Mouse (Mus musculus): ENCODE results near the gene Folh1.
"Not testable (repeated sequence)": the region's sequence is repeated elsewhere in the genome, so short reads cannot be mapped to it uniquely, and the experiment has no call there.

Folh1 gene

GRCm38 (mm10) chr7:86775617-86776325 is at the start of gene Folh1:
Gene Folh1, minus strand, starts transcription at chr7:86775943.
- in situ Hi-C loops (cut with MboI; ENCODE audit: low sequenced_read_pairs): no loop called here

GRCm38 (mm10) chr7:86816466-86816865 is 40.7 kb upstream of the Folh1 start:
- in situ Hi-C loops (cut with MboI; ENCODE audit: low sequenced_read_pairs): no loop called here

- in situ Hi-C loops (cut with MboI; ENCODE audit: low sequenced_read_pairs): not testable (repeated sequence)
These were observed 40.0 kb upstream of the Folh1 start for GRCm38 (mm10) chr7:86815716-86816115.

GRCm38 (mm10) chr7:86815241-86815640 is 39.5 kb upstream of the Folh1 start:
- in situ Hi-C loops (cut with MboI; ENCODE audit: low sequenced_read_pairs): not testable (repeated sequence)

GRCm38 (mm10) chr7:86794727-86795126 is 19.0 kb upstream of the Folh1 start, which contains the start of gene Vmn2r77:
Gene Vmn2r77, plus strand, starts transcription at chr7:86795027.
- in situ Hi-C loops (cut with MboI; ENCODE audit: low sequenced_read_pairs): no loop called here

- in situ Hi-C loops (cut with MboI; ENCODE audit: low sequenced_read_pairs): no loop called here
These were observed 4.1 kb downstream of the Folh1 start for GRCm38 (mm10) chr7:86771621-86772020.

GRCm38 (mm10) chr7:86764628-86765027 is 11.1 kb downstream of the Folh1 start:
- in situ Hi-C loops (cut with MboI; ENCODE audit: low sequenced_read_pairs): no loop called here

- in situ Hi-C loops (cut with MboI; ENCODE audit: low sequenced_read_pairs): no loop called here
These were observed 15.0 kb downstream of the Folh1 start for GRCm38 (mm10) chr7:86760751-86761150.

- in situ Hi-C loops (cut with MboI; ENCODE audit: low sequenced_read_pairs): no loop called here
These were observed 50.7 kb downstream of the Folh1 start for GRCm38 (mm10) chr7:86725013-86725412.

GRCm38 (mm10) chr7:86688030-86688429 is 87.7 kb downstream of the Folh1 start, which contains the start of gene Olfr292:
Gene Olfr292, plus strand, starts transcription at chr7:86688330.
- in situ Hi-C loops (cut with MboI; ENCODE audit: low sequenced_read_pairs): no loop called here
